Comparison of ENCODE assay signal across 7 mouse cellular contexts in genomic region chr5:30915456-30915855, GRCm38 (mm10). TPM values are rescaled to one million over a fixed set of nuclear protein-coding genes. Genes with fewer than 3 reads are reported as not detected.
DNase-seq lines count a peak whose midpoint lies in the region; ATAC-seq and TF ChIP-seq lines count a peak whose summit lies in the region.

No protein-coding gene starts in this region.

- no peak for TF ChIP-seq CTCF in spleen, adult 2 months (IDR thresholded peaks at IDR 0.05; ENCODE audit: extremely low read depth, insufficient read depth, insufficient read length, insufficient replicate concordance)

- ATAC-seq in megakaryocyte-erythroid progenitor cell, adult 5-6 weeks (replicated peaks; ENCODE audit: low FRiP score, low TSS enrichment, poor library complexity, severe bottlenecking), result 0 out of 2 replicates have a peak, but pooled peaks have one; percentile 16

- H3K36me3 ChIP-seq in spleen, adult 2 months (ENCODE audit: control insufficient read depth, insufficient read depth, low read length), result no peaks in the 10 kb centered on the region

- WGBS in spleen, adult 2 months, result 21% methylated on average over 9 of the region's 9 CpGs

- no peak for DNase-seq in spleen, adult 2 months (ENCODE audit: low read depth in 1 of 2, low spot score in 2 of 2)
- DNase-seq in spleen, adult 18-20 months, result no peak
- peak; percentile 42 for DNase-seq in heart, postnatal 4 days
- peak; percentile 71 for DNase-seq in thymus, postnatal 4 days
- DNase-seq in right cerebral cortex, postnatal 10 days (ENCODE audit: low spot score in 2 of 2), result no peak
- no peak for DNase-seq in frontal cortex, postnatal 25 days (ENCODE audit: low spot score in 2 of 2)

- peaks cover 5% of the 10 kb centered on the region; the same call in 1 of the 2 replicates for H3K4me1 ChIP-seq in spleen, adult 2 months (ENCODE audit: control insufficient read depth, insufficient read depth, insufficient read length)

- peak overlapping the region; percentile 29; the same call in 1 of the 2 replicates for H3K4me3 ChIP-seq in spleen, adult 2 months (ENCODE audit: extremely low read depth, insufficient read depth, insufficient read length)

- TF ChIP-seq POLR2A in spleen, adult 2 months (IDR thresholded peaks at IDR 0.05; ENCODE audit: low read depth, low read length), result no peak

- H3K27me3 ChIP-seq in spleen, adult 2 months (ENCODE audit: control insufficient read depth, insufficient read depth, low read length), result no peaks in the 10 kb centered on the region

- H3K27ac ChIP-seq in spleen, adult 2 months (ENCODE audit: insufficient read depth, low read length), result peak overlapping the region; percentile 65

RNA-seq across cellular contexts. Expression of gene Emilin1, which starts 2.3 kb away (rescaled TPM):
- 83.9 and 104 TPM in 2 replicates for polyA plus RNA-seq in spleen, adult 2 months (2012; rRNA removed)
- 10 to 100 TPM; 83.4 to 93.2 TPM for total RNA-seq in heart, postnatal 4 days (2021)
- 13.5 and 18.9 TPM in 2 replicates for total RNA-seq in megakaryocyte-erythroid progenitor cell, adult 5-6 weeks (2014; fragmentation: Nextera tagmentation)
- 5.7 and 10.3 TPM in 2 replicates for total RNA-seq in megakaryocyte-erythroid progenitor cell, adult 5-6 weeks (2017)

RNA-seq across cellular contexts. Expression of gene Khk, which starts 5.8 kb away (rescaled TPM):
- polyA plus RNA-seq in spleen, adult 2 months (2012; rRNA removed), result 28.0 and 30.2 TPM in 2 replicates
- 1 to 10 TPM; 6.4 to 9.2 TPM for total RNA-seq in heart, postnatal 4 days (2021)
- 80.4 and 113 TPM in 2 replicates for total RNA-seq in megakaryocyte-erythroid progenitor cell, adult 5-6 weeks (2014; fragmentation: Nextera tagmentation)
- 64.4 and 90.0 TPM in 2 replicates for total RNA-seq in megakaryocyte-erythroid progenitor cell, adult 5-6 weeks (2017)

RNA-seq across cellular contexts. Expression of gene Ost4, which starts 7.9 kb away (rescaled TPM):
- polyA plus RNA-seq in spleen, adult 2 months (2012; rRNA removed), result 143 and 161 TPM in 2 replicates
- total RNA-seq in heart, postnatal 4 days (2021), result 100 to 1,000 TPM; 170 TPM
- 270 and 300 TPM in 2 replicates for total RNA-seq in megakaryocyte-erythroid progenitor cell, adult 5-6 weeks (2014; fragmentation: Nextera tagmentation)
- total RNA-seq in megakaryocyte-erythroid progenitor cell, adult 5-6 weeks (2017), result 278 and 305 TPM in 2 replicates

RNA-seq across cellular contexts. Expression of gene Agbl5, which starts 27.0 kb away (rescaled TPM):
- polyA plus RNA-seq in spleen, adult 2 months (2012; rRNA removed), result 11.6 and 16.1 TPM in 2 replicates
- total RNA-seq in heart, postnatal 4 days (2021), result 10 to 100 TPM; 11.8 to 12.7 TPM
- total RNA-seq in megakaryocyte-erythroid progenitor cell, adult 5-6 weeks (2014; fragmentation: Nextera tagmentation), result 13.6 and 29.9 TPM in 2 replicates
- total RNA-seq in megakaryocyte-erythroid progenitor cell, adult 5-6 weeks (2017), result 12.1 and 23.3 TPM in 2 replicates

RNA-seq across cellular contexts. Expression of gene Cgref1, which starts 29.9 kb away (rescaled TPM):
- 0.47 and 0.76 TPM in 2 replicates for polyA plus RNA-seq in spleen, adult 2 months (2012; rRNA removed)
- under 1 TPM; 0.67 to 0.77 TPM for total RNA-seq in heart, postnatal 4 days (2021)
- 0.35 TPM in 1 of 2 replicates, not detected in the other for total RNA-seq in megakaryocyte-erythroid progenitor cell, adult 5-6 weeks (2014; fragmentation: Nextera tagmentation)
- 0.46 TPM in 1 of 2 replicates, not detected in the other for total RNA-seq in megakaryocyte-erythroid progenitor cell, adult 5-6 weeks (2017)

Comparison
In these comparisons a context has a peak if more than half of its experiments do, and no peak if none do; other contexts are left out.
1. DNase-seq: peak in heart, postnatal 4 days (single experiment) and thymus, postnatal 4 days (single experiment); none in spleen, adult 2 months (0 of 2), spleen, adult 18-20 months (0 of 2), right cerebral cortex, postnatal 10 days (0 of 2) and frontal cortex, postnatal 25 days (0 of 2).
2. RNA of gene Emilin1, which starts 2.3 kb away (total RNA-seq): 83.4 to 93.2 TPM in heart, postnatal 4 days; 5.7 to 18.9 TPM in megakaryocyte-erythroid progenitor cell, adult 5-6 weeks; every median in the first group is over 4 times any median in the second.
3. RNA of gene Khk, which starts 5.8 kb away (total RNA-seq): 64.4 to 113 TPM in megakaryocyte-erythroid progenitor cell, adult 5-6 weeks; 6.4 to 9.2 TPM in heart, postnatal 4 days; every median in the first group is over 4 times any median in the second.